8 mouse cellular contexts compared by ENCODE assay signal in the genomic region with DNA sequence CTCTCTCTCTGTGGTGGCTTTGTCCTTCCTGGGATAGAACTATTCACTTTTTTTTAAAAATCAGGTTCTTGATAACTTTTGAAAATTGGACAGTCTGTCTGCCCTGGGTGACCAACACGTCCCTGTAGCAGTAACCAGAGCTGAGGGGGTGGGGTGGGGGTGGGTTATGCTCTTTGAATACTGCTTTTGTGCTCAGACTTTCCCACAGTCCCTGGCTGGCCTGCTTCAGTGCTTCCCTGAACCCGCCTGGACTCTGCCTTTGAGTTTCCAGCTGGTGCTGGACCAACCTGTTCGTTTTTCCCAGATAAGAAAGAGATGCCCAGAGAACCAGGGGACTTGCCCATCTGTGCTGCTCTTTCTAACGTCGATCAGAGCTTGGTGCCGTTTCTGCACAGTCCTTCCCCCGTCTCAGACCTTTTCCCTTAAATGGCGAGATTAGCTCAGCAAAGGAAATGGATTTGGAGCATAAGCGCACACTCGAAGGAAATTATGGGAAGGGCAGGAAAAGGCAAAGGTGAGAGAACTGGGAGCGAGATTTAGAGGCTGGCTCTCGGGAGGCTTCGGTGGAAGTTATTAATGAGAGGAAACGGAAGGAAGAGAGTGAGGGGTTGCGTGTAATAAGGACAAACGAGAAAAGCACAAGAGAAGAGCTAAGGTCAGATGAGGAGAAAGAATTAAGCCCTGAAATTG. TPM values are rescaled to one million over a fixed set of nuclear protein-coding genes. Genes with fewer than 3 reads are reported as not detected.
DNase-seq lines count a peak whose midpoint lies in the region; ATAC-seq lines count a peak whose summit lies in the region.

No protein-coding gene starts in this region.

- no peaks in the 10 kb centered on the region for H3K36me3 ChIP-seq in embryonic facial prominence, embryonic 10.5 days (replicated peaks)
- H3K36me3 ChIP-seq in hindbrain, embryonic 11.5 days (ENCODE audit: control insufficient read depth, insufficient read depth, low read length): no peaks in the 10 kb centered on the region
- H3K36me3 ChIP-seq in liver, embryonic 15.5 days (replicated peaks): no peaks in the 10 kb centered on the region

- peaks cover 33% of the 10 kb centered on the region for H3K4me1 ChIP-seq in embryonic facial prominence, embryonic 10.5 days
- H3K4me1 ChIP-seq in hindbrain, embryonic 11.5 days (replicated peaks; ENCODE audit: control insufficient read depth, insufficient read depth, low read length): no peaks in the 10 kb centered on the region
- no peaks in the 10 kb centered on the region for H3K4me1 ChIP-seq in liver, embryonic 15.5 days (replicated peaks)

- no peak overlapping the region for H3K4me2 ChIP-seq in hindbrain, embryonic 11.5 days (replicated peaks; ENCODE audit: low read depth, low read length)
- H3K4me2 ChIP-seq in liver, embryonic 15.5 days: peak overlapping the region; percentile 35

- peak overlapping the region; percentile 35; the same call in 1 of the 2 replicates for H3K27ac ChIP-seq in embryonic facial prominence, embryonic 10.5 days (replicated peaks)
- H3K27ac ChIP-seq in hindbrain, embryonic 11.5 days (ENCODE audit: low read depth, low read length): no peak overlapping the region
- H3K27ac ChIP-seq in liver, embryonic 15.5 days (replicated peaks): no peak overlapping the region

- WGBS in embryonic facial prominence, embryonic 10.5 days: 35% methylated on average over 16 of the region's 16 CpGs
- WGBS in hindbrain, embryonic 11.5 days: 51% methylated on average over 16 of the region's 16 CpGs
- WGBS in liver, embryonic 15.5 days (ENCODE audit: insufficient replicate concordance): 14% methylated on average over 16 of the region's 16 CpGs

- H3K27me3 ChIP-seq in embryonic facial prominence, embryonic 10.5 days (replicated peaks; ENCODE audit: low read depth, poor library complexity, severe bottlenecking): no peaks in the 10 kb centered on the region
- H3K27me3 ChIP-seq in hindbrain, embryonic 11.5 days (ENCODE audit: control insufficient read depth, insufficient read depth, low read length): no peaks in the 10 kb centered on the region
- H3K27me3 ChIP-seq in liver, embryonic 15.5 days: no peaks in the 10 kb centered on the region

- H3K9ac ChIP-seq in hindbrain, embryonic 11.5 days (ENCODE audit: low read depth, low read length): no peak overlapping the region
- no peak overlapping the region for H3K9ac ChIP-seq in liver, embryonic 15.5 days

- no peaks in the 10 kb centered on the region for H3K9me3 ChIP-seq in embryonic facial prominence, embryonic 10.5 days
- H3K9me3 ChIP-seq in hindbrain, embryonic 11.5 days (ENCODE audit: control insufficient read depth, low read length): no peaks in the 10 kb centered on the region
- no peaks in the 10 kb centered on the region for H3K9me3 ChIP-seq in liver, embryonic 15.5 days (replicated peaks)

- no peak overlapping the region for H3K4me3 ChIP-seq in embryonic facial prominence, embryonic 10.5 days
- no peak overlapping the region for H3K4me3 ChIP-seq in hindbrain, embryonic 11.5 days (ENCODE audit: low read depth, low read length)
- no peak overlapping the region for H3K4me3 ChIP-seq in liver, embryonic 15.5 days (replicated peaks)

- ATAC-seq in hindbrain, embryonic 11.5 days (ENCODE audit: low FRiP score): peak; percentile 50; the same call in 1 of the 2 replicates
- ATAC-seq in liver, embryonic 15.5 days (ENCODE audit: insufficient read depth): no peak
- ATAC-seq in monocyte, adult 5-6 weeks (replicated peaks; ENCODE audit: insufficient number of reproducible peaks, low FRiP score, low TSS enrichment, poor library complexity, severe bottlenecking): no peak

- DNase-seq in embryo, embryonic 10.5 days (ENCODE audit: low spot score): peak; percentile 37
- DNase-seq in embryo, embryonic 10 days (ENCODE audit: low spot score): no peak
- no peak for DNase-seq in embryonic facial prominence, embryonic 10.5 days (ENCODE audit: low spot score)
- peak; percentile 32 for DNase-seq in hindbrain, embryonic 11.5 days (ENCODE audit: low spot score)
- no peak for DNase-seq in frontal cortex, postnatal 10 days (ENCODE audit: low spot score in 2 of 2)
- DNase-seq in gastrocnemius, adult 18-20 months (ENCODE audit: low spot score): no peak

RNA-seq across cellular contexts. Expression of gene Etv6, which starts 50.7 kb away (rescaled TPM):
- 16.6 and 17.0 TPM in 2 replicates for polyA plus RNA-seq in embryonic facial prominence, embryonic 10.5 days (2016; fragmentation: Nextera tagmentation; extraction: Ambion mirVana)
- polyA plus RNA-seq in hindbrain, embryonic 11.5 days (2014; fragmentation: Nextera tagmentation; extraction: Ambion mirVana): 13.0 and 13.2 TPM in 2 replicates
- polyA plus RNA-seq in liver, embryonic 15.5 days (2015; fragmentation: Nextera tagmentation; extraction: Ambion mirVana): 3.0 and 3.8 TPM in 2 replicates
- 45.6 to 52.8 TPM (median 49.3 TPM) in 3 replicates for total RNA-seq in monocyte, adult 5-6 weeks (2017)
- total RNA-seq in gastrocnemius, adult 18-20 months (2021): 1 to 10 TPM; 5.7 to 9.4 TPM

Comparison
In these comparisons a context has a peak if more than half of its experiments do, and no peak if none do; other contexts are left out.
1. DNase-seq: peak in embryo, embryonic 10.5 days (single experiment) and hindbrain, embryonic 11.5 days (single experiment); none in embryo, embryonic 10 days (single experiment), embryonic facial prominence, embryonic 10.5 days (single experiment), frontal cortex, postnatal 10 days (0 of 2) and gastrocnemius, adult 18-20 months (single experiment).